Mouse (Mus musculus) forebrain, embryonic 13.5 days (tissue): ENCODE results near the gene Snap29. TPM values are rescaled to one million over a fixed set of nuclear protein-coding genes. Genes with fewer than 3 reads are reported as not detected.

Experiments used
- ATAC-seq: fragments of 200-750 bp; cut with Nextera tagmentation; 2 replicates; pipeline ENCODE4 v1.8.0; 2017
- H3K27ac ChIP-seq: fragments of 300-500 bp; sonication (generic); 2 replicates; pipeline ENCODE4 v1.5.1; 2015; ENCODE audit warnings: inconsistent platforms, mild to moderate bottlenecking, moderate library complexity
- H3K27me3 ChIP-seq: fragments of 300-500 bp; sonication (generic); 2 replicates; pipeline ENCODE4 v1.6.1; 2015; ENCODE audit warnings: mild to moderate bottlenecking, inconsistent platforms
- H3K36me3 ChIP-seq: fragments of 300-500 bp; sonication (generic); 2 replicates; pipeline ENCODE4 v1.6.1; 2015; ENCODE audit warnings: mild to moderate bottlenecking, inconsistent platforms; ENCODE audit not compliant: poor library complexity, severe bottlenecking
- H3K4me1 ChIP-seq: fragments of 300-500 bp; sonication (generic); 2 replicates; pipeline ENCODE4 v1.6.1; 2015; ENCODE audit warnings: inconsistent platforms
- H3K4me2 ChIP-seq: fragments of 300-500 bp; sonication (generic); 2 replicates; pipeline ENCODE4 v1.6.1; 2015; ENCODE audit warnings: inconsistent platforms, mild to moderate bottlenecking, moderate library complexity
- H3K4me3 ChIP-seq: fragments of 300-500 bp; sonication (generic); 2 replicates; pipeline ENCODE4 v1.5.1; 2015; ENCODE audit warnings: mild to moderate bottlenecking, inconsistent platforms
- H3K9ac ChIP-seq: fragments of 300-500 bp; sonication (generic); 2 replicates; pipeline ENCODE4 v1.6.1; 2015; ENCODE audit warnings: mild to moderate bottlenecking, inconsistent platforms
- H3K9me3 ChIP-seq: fragments of 300-500 bp; sonication (generic); replicated peaks from 2 replicates; pipeline ENCODE4 v1.6.1; 2016; ENCODE audit warnings: inconsistent platforms
- WGBS: fragments of 180-500 bp; shearing (Covaris S2); methylation state at CpG from one replicate; pipeline ENCODE4 v1.1.7; 2015; 5-methylcytosine and 5-hydroxymethylcytosine counted together
- polyA plus RNA-seq: library from polyadenylated mRNA; unstranded; fragments of >200 nt; fragmentation: Nextera tagmentation; extraction: Ambion mirVana; gene quantifications from 2 replicates; pipeline ENCODE4 v1.2.1, GENCODE M21; 2015

Gene Snap29
- 18.2 and 20.8 TPM in 2 replicates for polyA plus RNA-seq

GRCm38 (mm10) chr16:17405736-17406443, at the start of gene Snap29, which contains the start of gene Pi4ka:
TSS of gene Snap29 (plus strand) at chr16:17405986.
TSS of gene Pi4ka (minus strand) at chr16:17406314.
- Histone ChIP-seq H3K9me3 (no peaks in the 10 kb centered on the region), H3K4me1 (peaks cover 27% of the 10 kb centered on the region), H3K27me3 (no peaks in the 10 kb centered on the region), H3K4me3 (peak within 1 kb of the TSS; percentile 77), H3K4me2 (peak within 1 kb of the TSS; percentile 74), H3K27ac (peak within 1 kb of the TSS; percentile 62), H3K9ac (peak within 1 kb of the TSS; percentile 80), H3K36me3 (peaks cover 6% of the 10 kb centered on the region; the same call in 1 of the 2 replicates)
- peak; percentile 98 for ATAC-seq
- 1% methylated on average over 60 of the region's 69 CpGs for WGBS

GRCm38 (mm10) chr16:17356031-17356430, 49.8 kb upstream of the Snap29 start:
- Histone ChIP-seq H3K4me3 (no peak overlapping the region), H3K9ac (no peak overlapping the region), H3K36me3 (peaks cover 72% of the 10 kb centered on the region), H3K9me3 (no peaks in the 10 kb centered on the region), H3K4me1 (no peaks in the 10 kb centered on the region), H3K27ac (no peak overlapping the region), H3K27me3 (no peaks in the 10 kb centered on the region), H3K4me2 (no peak overlapping the region)
- ATAC-seq = no peak
- 91% methylated on average over 6 of the region's 6 CpGs for WGBS

- Histone ChIP-seq H3K4me2 (no peak overlapping the region), H3K9me3 (no peaks in the 10 kb centered on the region), H3K4me1 (no peaks in the 10 kb centered on the region), H3K4me3 (no peak overlapping the region), H3K27me3 (no peaks in the 10 kb centered on the region), H3K9ac (no peak overlapping the region), H3K36me3 (peaks cover 65% of the 10 kb centered on the region), H3K27ac (no peak overlapping the region)
- ATAC-seq = no peak
- WGBS = 95% methylated on average over 4 of the region's 4 CpGs
Observed at GRCm38 (mm10) chr16:17358787-17359186, 47.0 kb upstream of the Snap29 start.

GRCm38 (mm10) chr16:17382306-17382705, 23.5 kb upstream of the Snap29 start:
- H3K27me3 ChIP-seq = no peaks in the 10 kb centered on the region
- no peak overlapping the region for H3K4me2 ChIP-seq
- ATAC-seq = no peak
- H3K27ac ChIP-seq = no peak overlapping the region
- WGBS = 95% methylated on average over 4 of the region's 4 CpGs
- no peak overlapping the region for H3K9ac ChIP-seq
- no peak overlapping the region for H3K4me3 ChIP-seq
- H3K4me1 ChIP-seq = no peaks in the 10 kb centered on the region
- peaks cover 50% of the 10 kb centered on the region for H3K36me3 ChIP-seq
- no peaks in the 10 kb centered on the region for H3K9me3 ChIP-seq

GRCm38 (mm10) chr16:17383594-17384326, 22.0 kb upstream of the Snap29 start:
- H3K4me2 ChIP-seq = no peak overlapping the region
- peaks cover 50% of the 10 kb centered on the region for H3K36me3 ChIP-seq
- no peaks in the 10 kb centered on the region for H3K4me1 ChIP-seq
- H3K9ac ChIP-seq = no peak overlapping the region
- H3K27me3 ChIP-seq = no peaks in the 10 kb centered on the region
- ATAC-seq = no peak
- no peak overlapping the region for H3K27ac ChIP-seq
- H3K9me3 ChIP-seq = no peaks in the 10 kb centered on the region
- WGBS = 91% methylated on average over 2 of the region's 2 CpGs
- no peak overlapping the region for H3K4me3 ChIP-seq

- 79% methylated on average over 4 of the region's 4 CpGs for WGBS
- H3K27me3 ChIP-seq = no peaks in the 10 kb centered on the region
- H3K9me3 ChIP-seq = peaks cover 5% of the 10 kb centered on the region; the same call in 1 of the 2 replicates
- no peak overlapping the region for H3K4me2 ChIP-seq
- no peaks in the 10 kb centered on the region for H3K4me1 ChIP-seq
- no peak overlapping the region for H3K4me3 ChIP-seq
- H3K27ac ChIP-seq = no peak overlapping the region
- peaks cover 12% of the 10 kb centered on the region; the same call in 1 of the 2 replicates for H3K36me3 ChIP-seq
- H3K9ac ChIP-seq = no peak overlapping the region
- ATAC-seq = no peak
Observed at GRCm38 (mm10) chr16:17392784-17393183, 13.0 kb upstream of the Snap29 start.

- no peaks in the 10 kb centered on the region for H3K9me3 ChIP-seq
- H3K9ac ChIP-seq = no peak overlapping the region
Observed at GRCm38 (mm10) chr16:17402855-17403254, 2.9 kb upstream of the Snap29 start.

GRCm38 (mm10) chr16:17405271-17405696, 502 bp upstream of the Snap29 start:
- Histone ChIP-seq H3K36me3 (peaks cover 6% of the 10 kb centered on the region; the same call in 1 of the 2 replicates), H3K9me3 (no peaks in the 10 kb centered on the region), H3K9ac (peak overlapping the region; percentile 80), H3K4me3 (peak overlapping the region; percentile 77), H3K27ac (peak overlapping the region; percentile 62), H3K4me1 (peaks cover 27% of the 10 kb centered on the region), H3K27me3 (no peaks in the 10 kb centered on the region), H3K4me2 (peak overlapping the region; percentile 74)
- WGBS = under 1% methylated on average over 22 of the region's 22 CpGs
- ATAC-seq = peak; percentile 85

More at GRCm38 (mm10) chr16:17402855-17403254, 2.9 kb upstream of the Snap29 start:
- no peak overlapping the region for H3K4me3 ChIP-seq
- WGBS = 76% methylated on average over 1 of the region's 1 CpGs
- no peak overlapping the region for H3K27ac ChIP-seq
- peaks cover 6% of the 10 kb centered on the region; the same call in 1 of the 2 replicates for H3K36me3 ChIP-seq
- ATAC-seq = no peak
- no peaks in the 10 kb centered on the region for H3K27me3 ChIP-seq
- H3K4me1 ChIP-seq = peaks cover 27% of the 10 kb centered on the region
- H3K4me2 ChIP-seq = no peak overlapping the region

GRCm38 (mm10) chr16:17406512-17407231, 886 bp downstream of the Snap29 start:
- H3K9me3 ChIP-seq = no peaks in the 10 kb centered on the region
- peak overlapping the region; percentile 80 for H3K9ac ChIP-seq
- no peak overlapping the region for H3K27ac ChIP-seq
- peak overlapping the region; percentile 74 for H3K4me2 ChIP-seq
- peak overlapping the region; percentile 77 for H3K4me3 ChIP-seq
- H3K36me3 ChIP-seq = peaks cover 6% of the 10 kb centered on the region; the same call in 1 of the 2 replicates
- 41% methylated on average over 9 of the region's 9 CpGs for WGBS
- no peaks in the 10 kb centered on the region for H3K27me3 ChIP-seq
- H3K4me1 ChIP-seq = peaks cover 27% of the 10 kb centered on the region
- ATAC-seq = no peak

GRCm38 (mm10) chr16:17409046-17409445, 3.3 kb downstream of the Snap29 start:
- no peak overlapping the region for H3K27ac ChIP-seq
- no peak overlapping the region for H3K9ac ChIP-seq
- H3K4me2 ChIP-seq = no peak overlapping the region
- 93% methylated on average over 2 of the region's 2 CpGs for WGBS
- no peak for ATAC-seq
- H3K4me1 ChIP-seq = peaks cover 24% of the 10 kb centered on the region
- H3K36me3 ChIP-seq = no peaks in the 10 kb centered on the region; the same call in 1 of the 2 replicates
- no peaks in the 10 kb centered on the region for H3K9me3 ChIP-seq
- H3K4me3 ChIP-seq = no peak overlapping the region
- H3K27me3 ChIP-seq = no peaks in the 10 kb centered on the region

- no peaks in the 10 kb centered on the region for H3K27me3 ChIP-seq
- H3K9me3 ChIP-seq = no peaks in the 10 kb centered on the region
Observed at GRCm38 (mm10) chr16:17410209-17410608, 4.4 kb downstream of the Snap29 start.

More at GRCm38 (mm10) chr16:17410209-17410608, 4.4 kb downstream of the Snap29 start:
- no peak overlapping the region for H3K9ac ChIP-seq
- H3K36me3 ChIP-seq = no peaks in the 10 kb centered on the region; the same call in 1 of the 2 replicates
- peaks cover 14% of the 10 kb centered on the region for H3K4me1 ChIP-seq
- H3K4me3 ChIP-seq = no peak overlapping the region
- ATAC-seq = no peak
- WGBS = 87% methylated on average over 4 of the region's 4 CpGs
- H3K4me2 ChIP-seq = no peak overlapping the region
- H3K27ac ChIP-seq = no peak overlapping the region
